ENCODE assay signal across 13 mouse cellular contexts in the genomic region with DNA sequence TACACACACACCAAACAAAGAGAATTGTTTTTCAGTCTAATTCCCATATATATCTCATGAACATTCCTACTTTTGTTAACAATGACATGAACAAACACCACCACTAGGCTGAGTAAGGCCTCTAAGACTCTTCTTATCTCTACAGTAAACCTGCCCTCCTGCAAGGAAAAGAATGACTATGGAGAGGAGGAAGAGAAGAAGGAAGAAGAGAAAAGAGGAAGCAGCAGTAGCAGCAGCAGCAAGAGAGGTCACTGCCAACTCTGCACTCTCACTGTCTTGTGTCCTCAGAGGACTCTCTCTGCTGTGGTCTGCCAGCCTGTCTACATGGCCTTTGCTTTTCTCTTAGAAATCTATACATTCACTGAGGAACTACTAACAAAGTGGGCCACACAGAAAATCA.
"Had no signal": no experiment of that assay in that cellular context is flagged by ENCODE, and none has a peak within 500 bp of the region (broad histone marks: within the 10 kb centered on the region; RNA-seq: fewer than 3 reads in every experiment).

No protein-coding gene starts in this region.

- H3K9me3 ChIP-seq: liver, embryonic 15.5 days; midbrain, embryonic 13.5 days; neural tube, embryonic 15.5 days had no signal

- H3K27ac ChIP-seq: left cerebral cortex, adult 2 months; liver, embryonic 15.5 days; midbrain, embryonic 13.5 days; neural tube, embryonic 15.5 days had no signal

- H3K9ac ChIP-seq: liver, embryonic 15.5 days; midbrain, embryonic 13.5 days; neural tube, embryonic 15.5 days had no signal

- H3K4me2 ChIP-seq: liver, embryonic 11.5 days; liver, embryonic 15.5 days; midbrain, embryonic 13.5 days; neural tube, embryonic 15.5 days had no signal

- H3K4me3 ChIP-seq: left cerebral cortex, adult 2 months; liver, embryonic 15.5 days; midbrain, embryonic 13.5 days; myocyte; neural tube, embryonic 15.5 days had no signal

- DNase-seq: kidney, adult 2 months; kidney, postnatal 25 days; lung, adult 2 months; lung, postnatal 36 days; right cerebral cortex, adult 18-20 months; thymus, postnatal 14 days had no signal

- H3K4me1 ChIP-seq: midbrain, embryonic 13.5 days; neural tube, embryonic 15.5 days had no signal

- H3K27me3 ChIP-seq: liver, embryonic 15.5 days; midbrain, embryonic 13.5 days; neural tube, embryonic 15.5 days had no signal

- ATAC-seq: lung, postnatal 0 days; midbrain, embryonic 13.5 days had no signal
